ENCODE assay signal across 9 mouse cellular contexts in the genomic region with DNA sequence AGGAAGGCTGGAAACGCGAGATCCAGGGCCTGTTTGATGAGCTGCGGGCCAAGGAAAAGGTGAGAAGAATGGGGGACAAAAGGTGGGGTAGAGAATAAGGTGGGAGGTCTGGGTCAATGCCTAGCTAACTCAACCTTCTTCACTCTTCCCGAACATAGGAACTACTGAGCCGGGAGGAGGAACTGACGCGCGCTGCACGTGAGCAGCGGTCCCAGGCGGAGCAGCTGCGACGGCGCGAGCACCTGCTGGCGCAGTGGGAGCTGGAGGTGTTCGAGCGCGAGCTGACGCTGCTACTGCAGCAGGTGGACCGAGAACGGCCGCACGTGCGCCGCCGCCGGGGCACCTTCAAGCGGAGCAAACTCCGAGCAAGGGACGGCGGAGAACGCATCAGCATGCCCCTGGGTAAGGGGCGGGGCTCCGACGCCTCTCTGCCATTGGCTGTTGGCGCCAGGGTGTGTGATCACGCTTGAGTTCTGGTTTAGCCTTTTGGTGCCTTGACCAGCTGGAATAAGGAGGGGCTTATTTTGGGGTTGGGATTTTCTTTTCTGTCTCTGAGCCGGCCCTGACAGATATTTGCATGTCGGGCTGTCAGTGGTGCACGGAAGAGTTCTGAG. TPM values are rescaled to one million over a fixed set of nuclear protein-coding genes. Genes with fewer than 3 reads are reported as not detected.
A peak's percentile ranks its signal among the peaks of the same experiment; 100 is the strongest.
DNase-seq lines count a peak whose midpoint lies in the region; ATAC-seq lines count a peak whose summit lies in the region.
"Had no signal": no experiment of that assay in that cellular context is flagged by ENCODE, and none has a peak within 500 bp of the region (broad histone marks: within the 10 kb centered on the region; RNA-seq: fewer than 3 reads in every experiment).

No protein-coding gene starts in this region.

- H3K4me1 ChIP-seq in kidney, embryonic 15.5 days: peaks cover 49% of the 10 kb centered on the region
- peaks cover 47% of the 10 kb centered on the region for H3K4me1 ChIP-seq in embryonic facial prominence, embryonic 10.5 days
- peaks cover 22% of the 10 kb centered on the region for H3K4me1 ChIP-seq in hindbrain, embryonic 16.5 days (ENCODE audit: control insufficient read depth, insufficient read depth, low read depth, low read length)
- peaks cover 44% of the 10 kb centered on the region for H3K4me1 ChIP-seq in neural tube, embryonic 15.5 days

- H3K9ac ChIP-seq in kidney, embryonic 15.5 days: 0 out of 2 replicates have a peak overlapping the region, but pooled peaks have one; percentile 2
- H3K9ac ChIP-seq in hindbrain, embryonic 16.5 days (ENCODE audit: low read depth, low read length): peak overlapping the region; percentile 46; the same call in 1 of the 2 replicates
- H3K9ac ChIP-seq in neural tube, embryonic 15.5 days (replicated peaks): no peak overlapping the region

- peaks cover 95% of the 10 kb centered on the region for H3K36me3 ChIP-seq in kidney, embryonic 15.5 days
- H3K36me3 ChIP-seq in embryonic facial prominence, embryonic 10.5 days (replicated peaks): peaks cover 100% of the 10 kb centered on the region
- H3K36me3 ChIP-seq in hindbrain, embryonic 16.5 days (ENCODE audit: control insufficient read depth, insufficient read depth, low read length): peaks cover 29% of the 10 kb centered on the region
- peaks cover 66% of the 10 kb centered on the region for H3K36me3 ChIP-seq in neural tube, embryonic 15.5 days

- no peaks in the 10 kb centered on the region for H3K27me3 ChIP-seq in kidney, embryonic 15.5 days
- peaks cover 10% of the 10 kb centered on the region for H3K27me3 ChIP-seq in embryonic facial prominence, embryonic 10.5 days (replicated peaks; ENCODE audit: low read depth, poor library complexity, severe bottlenecking)
- H3K27me3 ChIP-seq in hindbrain, embryonic 16.5 days (replicated peaks; ENCODE audit: control insufficient read depth, insufficient read depth, low read length): no peaks in the 10 kb centered on the region
- no peaks in the 10 kb centered on the region for H3K27me3 ChIP-seq in neural tube, embryonic 15.5 days (replicated peaks)

- no peak for DNase-seq in kidney, adult 11 months
- DNase-seq in embryonic facial prominence, embryonic 10.5 days (ENCODE audit: low spot score): peak; percentile 70
- no peak for DNase-seq in adrenal gland, adult 8-10 months
- DNase-seq in lung, postnatal 36 days: no peak
- DNase-seq in cerebellum, postnatal 36 days: no peak
- DNase-seq: cerebellum, adult 9-10 months had no signal

- 24% methylated on average over 41 of the region's 41 CpGs for whole genome bisulfite sequencing in kidney, embryonic 15.5 days
- 15% methylated on average over 41 of the region's 41 CpGs for WGBS in embryonic facial prominence, embryonic 10.5 days
- WGBS in hindbrain, embryonic 16.5 days: 9% methylated on average over 41 of the region's 41 CpGs
- WGBS in neural tube, embryonic 15.5 days: 16% methylated on average over 41 of the region's 41 CpGs

- H3K4me2 ChIP-seq in kidney, embryonic 15.5 days: peak overlapping the region; percentile 53
- peak overlapping the region; percentile 53 for H3K4me2 ChIP-seq in hindbrain, embryonic 16.5 days (ENCODE audit: low read length)
- H3K4me2 ChIP-seq in neural tube, embryonic 15.5 days: peak overlapping the region; percentile 53

- ATAC-seq in kidney, embryonic 15.5 days (replicated peaks; ENCODE audit: low FRiP score): peak; percentile 69
- ATAC-seq in hindbrain, embryonic 16.5 days: peak; percentile 69; the same call in 1 of the 2 replicates
- ATAC-seq in neural tube, embryonic 15.5 days (ENCODE audit: low FRiP score): no peak

- H3K9me3 ChIP-seq in kidney, embryonic 15.5 days (replicated peaks): no peaks in the 10 kb centered on the region
- H3K9me3 ChIP-seq in embryonic facial prominence, embryonic 10.5 days: no peaks in the 10 kb centered on the region
- H3K9me3 ChIP-seq in hindbrain, embryonic 16.5 days (ENCODE audit: control insufficient read depth, low read length): no peaks in the 10 kb centered on the region
- no peaks in the 10 kb centered on the region for H3K9me3 ChIP-seq in neural tube, embryonic 15.5 days (replicated peaks)

- no peak overlapping the region for H3K27ac ChIP-seq in kidney, embryonic 15.5 days
- no peak overlapping the region for H3K27ac ChIP-seq in embryonic facial prominence, embryonic 10.5 days (replicated peaks)
- H3K27ac ChIP-seq in hindbrain, embryonic 16.5 days (ENCODE audit: low read depth, low read length): no peak overlapping the region
- H3K27ac ChIP-seq in neural tube, embryonic 15.5 days (replicated peaks): no peak overlapping the region

- peak overlapping the region; percentile 27 for H3K4me3 ChIP-seq in kidney, embryonic 15.5 days (replicated peaks)
- peak overlapping the region; percentile 50 for H3K4me3 ChIP-seq in embryonic facial prominence, embryonic 10.5 days
- H3K4me3 ChIP-seq in hindbrain, embryonic 16.5 days (ENCODE audit: low read length): peak overlapping the region; percentile 33
- H3K4me3 ChIP-seq in neural tube, embryonic 15.5 days (replicated peaks): peak overlapping the region; percentile 29

RNA-seq across cellular contexts. Expression of gene Pcnx3, which starts 7.2 kb away (rescaled TPM):
- polyA plus RNA-seq in kidney, embryonic 15.5 days (2015; fragmentation: Nextera tagmentation; extraction: Ambion mirVana): 22.2 and 30.1 TPM in 2 replicates
- 30.3 and 30.6 TPM in 2 replicates for polyA plus RNA-seq in embryonic facial prominence, embryonic 10.5 days (2016; fragmentation: Nextera tagmentation; extraction: Ambion mirVana)
- polyA plus RNA-seq in hindbrain, embryonic 16.5 days (2015; fragmentation: Nextera tagmentation; extraction: Ambion mirVana): 22.6 and 24.8 TPM in 2 replicates
- polyA plus RNA-seq in neural tube, embryonic 15.5 days (2015; fragmentation: Nextera tagmentation; extraction: Ambion mirVana): 21.0 and 23.4 TPM in 2 replicates
- total RNA-seq in adrenal gland, adult 8-10 months (2022): 100 to 1,000 TPM in 3 of 4 experiments, 10 to 100 TPM in 1; 95.1 to 183 (median 136) TPM

RNA-seq across cellular contexts. Expression of gene Map3k11, which starts 7.4 kb away (rescaled TPM):
- polyA plus RNA-seq in kidney, embryonic 15.5 days (2015; fragmentation: Nextera tagmentation; extraction: Ambion mirVana): 42.6 and 43.2 TPM in 2 replicates
- 32.1 and 34.0 TPM in 2 replicates for polyA plus RNA-seq in embryonic facial prominence, embryonic 10.5 days (2016; fragmentation: Nextera tagmentation; extraction: Ambion mirVana)
- 9.2 and 13.2 TPM in 2 replicates for polyA plus RNA-seq in hindbrain, embryonic 16.5 days (2015; fragmentation: Nextera tagmentation; extraction: Ambion mirVana)
- 12.7 and 18.3 TPM in 2 replicates for polyA plus RNA-seq in neural tube, embryonic 15.5 days (2015; fragmentation: Nextera tagmentation; extraction: Ambion mirVana)
- 10 to 100 TPM; 40.8 to 53.6 (median 46.3) TPM for total RNA-seq in adrenal gland, adult 8-10 months (2022)

RNA-seq across cellular contexts. Expression of gene Kcnk7, which starts 8.2 kb away (rescaled TPM):
- 0.15 and 0.38 TPM in 2 replicates for polyA plus RNA-seq in kidney, embryonic 15.5 days (2015; fragmentation: Nextera tagmentation; extraction: Ambion mirVana)
- 0.19 and 0.23 TPM in 2 replicates for polyA plus RNA-seq in embryonic facial prominence, embryonic 10.5 days (2016; fragmentation: Nextera tagmentation; extraction: Ambion mirVana)
- polyA plus RNA-seq in hindbrain, embryonic 16.5 days (2015; fragmentation: Nextera tagmentation; extraction: Ambion mirVana): not detected in 2 replicates
- 0.35 and 0.45 TPM in 2 replicates for polyA plus RNA-seq in neural tube, embryonic 15.5 days (2015; fragmentation: Nextera tagmentation; extraction: Ambion mirVana)
- total RNA-seq in adrenal gland, adult 8-10 months (2022): not detected

RNA-seq across cellular contexts. Expression of gene Ehbp1l1, which starts 30.2 kb away (rescaled TPM):
- 20.5 and 25.9 TPM in 2 replicates for polyA plus RNA-seq in kidney, embryonic 15.5 days (2015; fragmentation: Nextera tagmentation; extraction: Ambion mirVana)
- polyA plus RNA-seq in embryonic facial prominence, embryonic 10.5 days (2016; fragmentation: Nextera tagmentation; extraction: Ambion mirVana): 7.9 and 8.0 TPM in 2 replicates
- polyA plus RNA-seq in hindbrain, embryonic 16.5 days (2015; fragmentation: Nextera tagmentation; extraction: Ambion mirVana): 21.6 and 29.7 TPM in 2 replicates
- 15.9 and 18.6 TPM in 2 replicates for polyA plus RNA-seq in neural tube, embryonic 15.5 days (2015; fragmentation: Nextera tagmentation; extraction: Ambion mirVana)
- 10 to 100 TPM; 24.9 to 39.2 (median 32.8) TPM for total RNA-seq in adrenal gland, adult 8-10 months (2022)

RNA-seq across cellular contexts. Expression of gene Sipa1, which starts 32.4 kb away (rescaled TPM):
- 30.8 and 39.8 TPM in 2 replicates for polyA plus RNA-seq in kidney, embryonic 15.5 days (2015; fragmentation: Nextera tagmentation; extraction: Ambion mirVana)
- 28.7 and 31.2 TPM in 2 replicates for polyA plus RNA-seq in embryonic facial prominence, embryonic 10.5 days (2016; fragmentation: Nextera tagmentation; extraction: Ambion mirVana)
- polyA plus RNA-seq in hindbrain, embryonic 16.5 days (2015; fragmentation: Nextera tagmentation; extraction: Ambion mirVana): 14.3 and 19.1 TPM in 2 replicates
- 19.1 and 21.7 TPM in 2 replicates for polyA plus RNA-seq in neural tube, embryonic 15.5 days (2015; fragmentation: Nextera tagmentation; extraction: Ambion mirVana)
- 10 to 100 TPM; 40.3 to 76.9 (median 57.8) TPM for total RNA-seq in adrenal gland, adult 8-10 months (2022)
